Mouse (Mus musculus) heart, embryonic 11.5 days (tissue): Measurements from ENCODE around the gene Coro1a. TPM values are rescaled to one million over a fixed set of nuclear protein-coding genes. Genes with fewer than 3 reads are reported as not detected.

ENCODE experiments used
- ATAC-seq: fragments of 200-750 bp; cut with Nextera tagmentation; replicated peaks from 2 replicates; pipeline ENCODE4 v1.8.0; 2017; ENCODE audit warnings: moderate library complexity; ENCODE audit not compliant: insufficient number of reproducible peaks, low FRiP score, low TSS enrichment
- H3K27ac ChIP-seq: fragments of 300-500 bp; sonication (generic); 2 replicates; pipeline ENCODE4 v1.5.1; 2014; ENCODE audit warnings: mild to moderate bottlenecking, low read depth, low read length
- H3K27me3 ChIP-seq: fragments of 300-500 bp; sonication (generic); 2 replicates; pipeline ENCODE4 v1.6.1; 2014; ENCODE audit warnings: mild to moderate bottlenecking, low read length, mixed read lengths; ENCODE audit not compliant: control insufficient read depth, insufficient read depth
- H3K36me3 ChIP-seq: fragments of 300-500 bp; sonication (generic); 2 replicates; pipeline ENCODE4 v1.6.1; 2014; ENCODE audit warnings: mild to moderate bottlenecking, low read length, moderate library complexity, mixed read lengths; ENCODE audit not compliant: control insufficient read depth, insufficient read depth
- H3K4me1 ChIP-seq: fragments of 300-500 bp; sonication (generic); 2 replicates; pipeline ENCODE4 v1.6.1; 2014; ENCODE audit warnings: low read length; ENCODE audit not compliant: control insufficient read depth, insufficient read depth
- H3K4me2 ChIP-seq: fragments of 300-500 bp; sonication (generic); 2 replicates; pipeline ENCODE4 v1.6.1; 2014; ENCODE audit warnings: mild to moderate bottlenecking, moderate library complexity
- H3K4me3 ChIP-seq: fragments of 300-500 bp; sonication (generic); 2 replicates; pipeline ENCODE4 v1.5.1; 2014; ENCODE audit warnings: low read depth, low read length
- H3K9ac ChIP-seq: fragments of 300-500 bp; sonication (generic); 2 replicates; pipeline ENCODE4 v1.6.1; 2014; ENCODE audit warnings: mild to moderate bottlenecking, low read depth, low read length, moderate library complexity
- H3K9me3 ChIP-seq: fragments of 300-500 bp; sonication (generic); replicated peaks from 2 replicates; pipeline ENCODE4 v1.6.1; 2016; ENCODE audit warnings: low read length; ENCODE audit not compliant: control insufficient read depth
- WGBS: fragments of 180-500 bp; shearing (Covaris S2); extraction: QIAGEN DNeasy Blood & Tissue Kit; methylation state at CpG from one replicate; pipeline ENCODE4 v1.1.7; 2014; ENCODE audit not compliant: insufficient replicate concordance; 5-methylcytosine and 5-hydroxymethylcytosine counted together
- polyA plus RNA-seq: library from polyadenylated mRNA; unstranded; fragments of >200 nt; fragmentation: Nextera tagmentation; extraction: Ambion mirVana; gene quantifications from 2 replicates; pipeline ENCODE4 v1.2.1, GENCODE M21; 2014

Gene Coro1a
- polyA plus RNA-seq, 1 experiment from 2014 or later, result 13.8 TPM

DNA sequence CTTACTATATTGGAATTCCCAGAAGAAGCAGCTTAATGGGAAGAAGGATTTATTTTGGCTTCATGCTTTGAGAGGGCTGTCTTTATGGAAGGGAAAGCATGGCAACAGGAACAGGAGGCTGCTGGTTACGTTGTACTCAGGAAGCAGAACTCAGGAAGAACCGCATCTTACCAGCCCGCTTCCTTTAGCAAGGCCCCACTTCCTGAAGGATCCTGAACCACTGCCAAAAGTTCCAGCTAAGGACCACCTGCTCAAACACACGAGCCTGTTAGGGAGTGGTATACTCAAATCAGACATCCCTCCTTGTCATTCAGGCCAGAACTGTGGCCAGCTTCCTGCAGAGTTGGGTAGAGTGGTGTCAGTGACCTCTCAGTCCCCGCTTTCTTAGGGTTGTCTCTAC, 39.1 kb downstream of the Coro1a start:
- H3K4me1 ChIP-seq, result 0 out of 2 replicates have a peak, but pooled peaks cover 4% of the 10 kb centered on the region
- ATAC-seq, result no peak
- H3K4me3 ChIP-seq, result no peak overlapping the region
- peak overlapping the region; percentile 66 for H3K27ac ChIP-seq
- WGBS, result 66% methylated on average over 5 of the region's 5 CpGs
- H3K36me3 ChIP-seq, result peaks cover 4% of the 10 kb centered on the region
- H3K4me2 ChIP-seq, result no peak overlapping the region
- no peaks in the 10 kb centered on the region for H3K27me3 ChIP-seq
- H3K9me3 ChIP-seq, result no peaks in the 10 kb centered on the region
- no peak overlapping the region for H3K9ac ChIP-seq

DNA sequence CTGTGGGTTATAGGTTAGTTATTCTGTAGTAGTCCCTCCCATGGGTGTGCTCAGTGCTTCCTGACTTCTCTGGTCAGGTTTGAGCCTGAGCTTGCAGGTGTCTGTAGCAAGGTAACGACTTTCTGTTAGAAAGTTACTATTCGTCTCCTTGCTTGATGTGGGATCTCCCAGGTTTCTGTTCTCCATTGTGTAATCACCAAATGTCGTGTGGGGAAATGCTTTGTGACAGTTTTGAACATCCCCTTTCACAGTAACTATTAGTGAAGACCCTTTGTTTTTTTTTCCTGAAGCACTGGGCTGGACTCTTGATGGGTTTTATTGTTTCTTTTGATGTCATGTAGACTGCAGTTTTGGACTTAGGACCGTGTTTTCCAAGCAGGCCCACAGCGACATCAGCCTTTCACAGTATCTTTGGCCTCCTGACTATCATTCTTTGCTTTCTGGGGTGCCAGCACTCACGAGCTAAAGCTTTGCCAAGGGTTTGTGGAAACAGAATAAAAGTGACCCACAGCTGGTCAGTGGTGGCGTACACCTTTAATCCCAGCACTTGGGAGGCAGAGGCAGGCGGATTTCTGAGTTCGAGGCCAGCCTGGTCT, 40.0 kb downstream of the Coro1a start:
- Histone ChIP-seq H3K4me2 (no peak overlapping the region), H3K27me3 (no peaks in the 10 kb centered on the region), H3K4me3 (no peak overlapping the region), H3K36me3 (peaks cover 2% of the 10 kb centered on the region), H3K4me1 (0 out of 2 replicates have a peak, but pooled peaks cover 4% of the 10 kb centered on the region), H3K9me3 (no peaks in the 10 kb centered on the region), H3K27ac (no peak overlapping the region), H3K9ac (no peak overlapping the region)
- no peak for ATAC-seq
- WGBS, result 86% methylated on average over 9 of the region's 9 CpGs

DNA sequence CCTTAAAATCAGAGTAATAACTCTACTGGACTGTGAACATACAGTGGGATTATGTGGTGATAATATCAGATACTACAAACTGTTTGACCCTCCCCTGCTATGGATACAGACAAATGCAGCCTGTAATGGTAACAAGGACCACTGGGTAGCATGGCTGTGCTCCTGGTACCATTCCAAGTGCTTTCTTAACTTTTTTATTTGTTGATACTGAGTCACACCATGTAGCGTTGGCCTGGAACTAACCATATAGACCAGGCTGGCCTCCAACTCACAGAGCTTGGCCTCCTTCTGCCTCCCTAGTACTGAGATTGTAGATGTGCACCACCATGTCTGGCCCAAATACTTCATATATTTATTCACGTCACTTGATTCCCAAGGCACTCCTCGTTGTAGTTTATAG, 42.3 kb downstream of the Coro1a start:
- no peaks in the 10 kb centered on the region for H3K9me3 ChIP-seq
- no peaks in the 10 kb centered on the region for H3K27me3 ChIP-seq
- no peaks in the 10 kb centered on the region for H3K36me3 ChIP-seq
- no peak overlapping the region for H3K4me2 ChIP-seq
- WGBS, result 95% methylated on average over 3 of the region's 3 CpGs
- no peak overlapping the region for H3K4me3 ChIP-seq
- no peak overlapping the region for H3K27ac ChIP-seq
- H3K9ac ChIP-seq, result no peak overlapping the region
- ATAC-seq, result no peak
- H3K4me1 ChIP-seq, result no peaks in the 10 kb centered on the region

DNA sequence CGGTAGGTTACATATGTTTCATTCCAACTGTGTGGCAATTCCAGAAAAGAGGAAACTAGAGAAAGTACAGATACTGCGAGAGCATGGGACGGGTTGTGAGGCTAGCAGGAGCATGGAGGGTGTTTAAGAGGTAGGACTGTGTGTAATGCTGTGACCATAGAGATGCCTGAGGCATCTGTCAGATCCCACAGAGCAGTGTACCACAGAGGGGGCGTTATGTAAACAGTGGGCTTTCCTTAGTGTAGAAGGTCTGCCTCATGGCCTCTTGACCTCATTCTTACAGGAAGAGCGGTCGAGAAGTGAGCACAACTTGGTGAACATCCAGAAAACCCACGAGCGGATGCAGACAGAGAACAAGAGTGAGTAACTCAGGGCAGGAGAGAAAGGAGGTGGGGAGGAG, 43.9 kb downstream of the Coro1a start:
- no peak overlapping the region for H3K27ac ChIP-seq
- ATAC-seq, result no peak
- 72% methylated on average over 8 of the region's 8 CpGs for WGBS
- H3K4me1 ChIP-seq, result no peaks in the 10 kb centered on the region
- no peak overlapping the region for H3K9ac ChIP-seq
- H3K36me3 ChIP-seq, result no peaks in the 10 kb centered on the region
- H3K4me2 ChIP-seq, result no peak overlapping the region
- H3K27me3 ChIP-seq, result no peaks in the 10 kb centered on the region
- no peak overlapping the region for H3K4me3 ChIP-seq
- no peaks in the 10 kb centered on the region for H3K9me3 ChIP-seq

DNA sequence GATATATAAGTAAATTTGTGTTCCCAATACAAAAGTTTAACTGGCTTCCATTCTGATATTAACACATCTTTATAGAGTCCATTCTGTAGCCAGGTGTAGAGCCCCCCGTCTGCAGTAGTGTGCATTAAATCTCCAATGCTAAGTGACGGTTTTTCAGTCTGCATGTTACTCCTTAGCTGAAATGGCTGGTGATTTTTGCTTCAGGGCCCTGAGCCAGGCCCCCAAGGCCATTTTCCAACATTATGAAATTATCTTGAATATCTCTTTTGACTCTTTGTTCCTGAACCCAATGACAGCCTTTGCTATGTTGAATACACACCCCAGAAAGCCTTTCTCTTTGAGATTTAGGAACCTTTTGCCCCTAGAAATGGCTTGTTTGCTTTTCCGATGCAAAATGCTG, 47.8 kb downstream of the Coro1a start:
- H3K4me3 ChIP-seq, result no peak overlapping the region
- no peaks in the 10 kb centered on the region for H3K4me1 ChIP-seq
- H3K27me3 ChIP-seq, result no peaks in the 10 kb centered on the region
- no peak overlapping the region for H3K4me2 ChIP-seq
- H3K9me3 ChIP-seq, result no peaks in the 10 kb centered on the region
- 85% methylated on average over 3 of the region's 3 CpGs for WGBS
- no peak overlapping the region for H3K27ac ChIP-seq
- no peak for ATAC-seq
- H3K9ac ChIP-seq, result no peak overlapping the region
- no peaks in the 10 kb centered on the region for H3K36me3 ChIP-seq

DNA sequence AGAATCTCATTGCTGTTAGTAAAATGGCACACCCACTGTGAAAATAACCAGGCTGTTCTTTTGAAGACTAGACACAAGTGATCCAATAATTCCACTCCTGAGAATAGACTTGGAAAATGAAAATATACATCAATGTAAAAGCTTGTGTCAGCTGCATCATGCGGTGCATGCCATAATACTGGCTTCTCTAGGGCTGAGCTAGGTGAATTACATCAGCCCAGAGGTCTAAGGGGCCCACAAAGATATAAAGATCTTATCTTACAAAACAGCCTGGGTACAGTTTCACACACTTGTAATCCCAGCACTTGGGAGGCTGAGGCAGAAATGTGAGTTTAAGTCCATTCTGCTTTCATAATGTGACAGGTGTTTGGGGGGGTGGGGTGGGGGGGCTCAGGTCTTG, 50.1 kb downstream of the Coro1a start:
- no peaks in the 10 kb centered on the region for H3K27me3 ChIP-seq
- no peak overlapping the region for H3K4me3 ChIP-seq
- H3K36me3 ChIP-seq, result no peaks in the 10 kb centered on the region
- H3K4me2 ChIP-seq, result no peak overlapping the region
- no peaks in the 10 kb centered on the region for H3K4me1 ChIP-seq
- H3K9me3 ChIP-seq, result no peaks in the 10 kb centered on the region
- no peak for ATAC-seq
- no peak overlapping the region for H3K27ac ChIP-seq
- no peak overlapping the region for H3K9ac ChIP-seq
- 79% methylated on average over 1 of the region's 1 CpGs for WGBS

DNA sequence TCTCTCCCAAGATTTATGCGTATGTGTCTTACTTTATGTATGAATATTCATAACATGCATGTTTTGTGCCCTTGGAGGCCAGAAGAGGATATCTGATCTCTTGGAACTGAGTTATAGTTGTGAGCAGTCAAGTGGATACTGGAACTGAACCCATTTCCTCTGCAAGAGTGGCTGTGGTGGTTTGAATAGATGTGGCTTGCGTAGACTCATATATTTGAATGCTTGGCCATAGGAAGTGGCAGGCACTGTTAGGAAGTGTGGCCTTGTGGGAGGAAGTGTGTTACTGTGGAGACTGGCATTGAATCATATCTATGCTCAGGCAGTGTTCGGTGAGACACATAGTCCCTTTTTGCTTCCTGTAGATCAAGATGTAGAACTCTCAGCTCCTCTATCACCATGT, 51.9 kb downstream of the Coro1a start:
- Histone ChIP-seq H3K9ac (no peak overlapping the region), H3K4me3 (no peak overlapping the region), H3K9me3 (no peaks in the 10 kb centered on the region), H3K4me2 (no peak overlapping the region), H3K4me1 (peaks cover 2% of the 10 kb centered on the region; the same call in 1 of the 2 replicates), H3K27ac (no peak overlapping the region), H3K27me3 (no peaks in the 10 kb centered on the region), H3K36me3 (no peaks in the 10 kb centered on the region)
- 83% methylated on average over 3 of the region's 3 CpGs for WGBS
- ATAC-seq, result no peak

DNA sequence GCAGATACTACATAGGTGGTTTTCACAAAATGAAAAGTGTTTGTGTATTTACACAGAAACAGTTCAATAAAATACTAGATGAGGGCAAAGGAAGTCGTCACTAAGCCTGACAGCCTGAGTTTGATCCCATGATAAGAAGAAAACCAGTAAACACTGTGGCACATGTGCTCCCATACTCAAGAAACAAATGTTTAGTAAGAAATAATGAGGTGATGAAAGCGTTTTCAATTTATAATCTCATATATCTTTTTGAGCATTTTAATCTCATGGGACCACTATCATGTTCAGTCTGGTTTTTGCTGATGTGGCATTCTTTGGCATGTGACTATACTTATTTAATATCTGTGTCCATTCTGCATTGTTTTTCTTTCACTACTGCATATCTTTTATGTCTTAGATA, 53.6 kb downstream of the Coro1a start:
- no peaks in the 10 kb centered on the region for H3K9me3 ChIP-seq
- H3K9ac ChIP-seq, result no peak overlapping the region
- 82% methylated on average over 2 of the region's 2 CpGs for WGBS
- no peak overlapping the region for H3K4me2 ChIP-seq
- H3K27ac ChIP-seq, result no peak overlapping the region
- H3K27me3 ChIP-seq, result no peaks in the 10 kb centered on the region
- peaks cover 7% of the 10 kb centered on the region; the same call in 1 of the 2 replicates for H3K4me1 ChIP-seq
- H3K36me3 ChIP-seq, result no peaks in the 10 kb centered on the region
- H3K4me3 ChIP-seq, result no peak overlapping the region
- ATAC-seq, result no peak

DNA sequence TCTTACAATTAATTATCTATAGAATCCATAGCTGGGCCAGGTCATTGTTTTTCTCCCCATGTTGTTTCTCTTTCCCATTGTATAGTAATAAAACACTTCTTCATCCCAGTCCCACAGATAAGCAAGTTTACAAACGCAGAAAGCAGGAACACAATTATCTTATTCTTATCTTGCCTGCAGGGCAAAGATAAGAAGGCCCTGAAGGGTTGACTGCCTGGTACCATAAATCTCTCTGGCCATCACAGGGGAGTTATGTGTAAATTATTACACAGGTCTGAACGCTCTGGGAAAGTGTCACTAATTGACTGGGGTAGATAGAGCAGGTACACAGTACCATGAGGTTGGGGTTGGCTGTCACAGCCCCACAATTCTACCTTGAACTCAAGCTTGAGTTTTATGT, 56.7 kb downstream of the Coro1a start:
- no peak overlapping the region for H3K4me3 ChIP-seq
- no peak overlapping the region for H3K4me2 ChIP-seq
- H3K9me3 ChIP-seq, result no peaks in the 10 kb centered on the region
- H3K9ac ChIP-seq, result no peak overlapping the region
- peaks cover 7% of the 10 kb centered on the region; the same call in 1 of the 2 replicates for H3K4me1 ChIP-seq
- no peaks in the 10 kb centered on the region for H3K27me3 ChIP-seq
- H3K27ac ChIP-seq, result no peak overlapping the region
- no peaks in the 10 kb centered on the region for H3K36me3 ChIP-seq
- 39% methylated on average over 2 of the region's 2 CpGs for WGBS
- ATAC-seq, result no peak
